Mouse (Mus musculus): ENCODE results near the gene Lrrc28.

DNA sequence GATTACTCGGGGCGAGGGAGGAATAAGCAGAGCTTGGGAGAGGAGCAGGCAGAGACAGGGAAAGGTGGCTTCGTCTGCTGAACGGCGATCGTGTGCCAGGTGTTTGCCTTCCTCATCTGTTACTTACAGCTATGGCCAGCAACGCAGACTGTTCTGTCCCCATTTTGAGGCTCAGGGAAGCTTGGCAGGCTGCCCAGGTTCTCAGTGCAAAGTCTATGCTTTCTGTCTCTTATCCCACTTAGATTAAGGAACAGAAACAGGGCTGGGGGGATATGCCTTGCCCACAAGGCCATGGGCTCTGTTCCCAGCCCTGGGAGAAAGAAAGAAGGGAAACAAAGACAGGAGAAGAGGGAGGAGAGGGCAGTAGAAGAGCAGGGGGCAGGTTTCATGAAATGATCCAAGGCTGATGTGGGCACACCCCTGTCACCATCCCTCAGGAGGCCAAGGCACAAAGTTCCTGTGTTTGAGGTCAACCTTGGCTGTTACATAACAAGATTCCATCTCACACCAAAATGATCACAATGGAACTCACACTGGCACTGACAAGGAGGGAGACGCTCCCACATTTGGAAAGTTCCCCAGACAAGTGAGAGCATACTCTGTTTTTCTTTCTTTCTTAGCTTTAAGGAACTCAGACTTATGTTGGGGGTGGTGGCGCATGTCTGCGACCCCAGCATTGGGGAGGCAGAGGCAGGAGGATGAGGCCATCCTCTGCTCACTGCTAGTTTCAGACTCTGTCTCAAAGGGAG is 116.8 kb downstream of the Lrrc28 start:
- TF ChIP-seq CTCF (IDR thresholded peaks at IDR 0.05 in 2 of 3, conservative IDR thresholded peaks at IDR 0.05 in 1 of 3; ENCODE audit: control insufficient read depth in 1 of 3, insufficient read depth in 1 of 3, low read depth in 2 of 3, low read length in 3 of 3, poor library complexity in 1 of 3, severe bottlenecking in 1 of 3) (no peak), EP300 (IDR thresholded peaks at IDR 0.05; ENCODE audit: low read depth in 1 of 2, low read length in 2 of 2) (no peak), SIN3A (IDR thresholded peaks at IDR 0.05; ENCODE audit: low read length) (no peak), CHD2 (IDR thresholded peaks at IDR 0.05; ENCODE audit: low read length) (no peak), NELFE (IDR thresholded peaks at IDR 0.05; ENCODE audit: low read depth, low read length) (no peak), POLR2AphosphoS5 (IDR thresholded peaks at IDR 0.05; ENCODE audit: borderline replicate concordance, low read depth, low read length) (no peak), ETS1 (IDR thresholded peaks at IDR 0.05; ENCODE audit: low read depth, low read length) (no peak), JUND (IDR thresholded peaks at IDR 0.05; ENCODE audit: low read depth, low read length) (no peak), HCFC1 (IDR thresholded peaks at IDR 0.05; ENCODE audit: low read depth, low read length) (no peak), MAX (IDR thresholded peaks at IDR 0.05; ENCODE audit: low read length) (no peak), POLR2A (IDR thresholded peaks at IDR 0.05; ENCODE audit: control insufficient read depth in 1 of 2, insufficient read depth in 1 of 2, low read depth in 1 of 2, low read length in 2 of 2, poor library complexity in 1 of 2) (no peak), CHD1 (IDR thresholded peaks at IDR 0.05; ENCODE audit: low read depth, low read length) (no peak), USF1 (IDR thresholded peaks at IDR 0.05; ENCODE audit: low read depth, low read length) (no peak)
